Mouse (Mus musculus): ENCODE data around the gene Golim4. TPM values are rescaled to one million over a fixed set of nuclear protein-coding genes. Genes with fewer than 3 reads are reported as not detected.
A peak's percentile ranks its signal among the peaks of the same experiment; 100 is the strongest.

Gene Golim4
- total and polyA plus RNA-seq, 3 experiments = 4.3 to 12.6 (median 5.1) TPM

GRCm38 (mm10) chr3:75868886-75869285 lies 87.9 kb downstream of the Golim4 start:
- TF ChIP-seq CTCF (IDR thresholded peaks at IDR 0.05; ENCODE audit: low read depth, low read length) (no peak), TAL1 (conservative IDR thresholded peaks at IDR 0.05; ENCODE audit: low read depth, low read length) (no peak)
- Histone ChIP-seq H3K9me3 (replicated peaks) (no peaks in the 10 kb centered on the region), H3K4me1 (ENCODE audit: insufficient read depth, low read depth, low read length) (no peaks in the 10 kb centered on the region), H3K4me3 (ENCODE audit: low read depth, low read length) (no peak overlapping the region), H3K27me3 (ENCODE audit: insufficient read depth, low read length) (no peaks in the 10 kb centered on the region), H3K36me3 (replicated peaks) (no peaks in the 10 kb centered on the region)
- ATAC-seq (ENCODE audit: extremely low read depth, insufficient number of reproducible peaks, low FRiP score, poor library complexity, severe bottlenecking) (no peak), DNase-seq (ENCODE audit: low spot score) (no peak)

DNA sequence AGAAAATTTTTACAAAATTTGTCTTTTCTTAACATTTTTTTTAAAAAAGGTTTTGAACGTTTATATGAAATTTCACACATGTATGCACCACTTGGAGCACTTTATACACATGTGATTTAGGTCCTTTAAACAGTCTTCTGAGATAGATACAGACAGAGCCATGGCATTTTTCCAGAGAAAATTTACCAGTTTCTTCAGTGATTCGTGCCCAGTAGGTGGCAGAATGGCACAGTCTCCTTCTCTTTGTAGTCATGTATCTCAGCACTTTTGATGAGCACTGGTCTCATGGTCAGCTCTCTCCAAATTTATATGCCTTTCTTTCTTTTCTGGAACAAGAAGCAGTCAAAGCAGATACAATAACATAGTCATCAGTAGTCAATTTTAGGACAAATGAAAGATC lies 92.5 kb downstream of the Golim4 start:
- ATAC-seq (ENCODE audit: extremely low read depth, insufficient number of reproducible peaks, low FRiP score, poor library complexity, severe bottlenecking) (no peak), DNase-seq (ENCODE audit: low spot score) (no peak)
- Histone ChIP-seq H3K4me1 (ENCODE audit: insufficient read depth, low read depth, low read length) (no peaks in the 10 kb centered on the region), H3K36me3 (replicated peaks) (no peaks in the 10 kb centered on the region), H3K9me3 (replicated peaks) (no peaks in the 10 kb centered on the region), H3K4me3 (ENCODE audit: low read depth, low read length) (no peak overlapping the region), H3K27me3 (ENCODE audit: insufficient read depth, low read length) (no peaks in the 10 kb centered on the region)
- no peak for TF ChIP-seq GATA2 (IDR thresholded peaks at IDR 0.05; ENCODE audit: borderline replicate concordance, low read depth, low read length)
- no peak for TF ChIP-seq TAL1 (conservative IDR thresholded peaks at IDR 0.05; ENCODE audit: low read depth, low read length)
- TF ChIP-seq POLR2AphosphoS5 (IDR thresholded peaks at IDR 0.05; ENCODE audit: insufficient replicate concordance, low read depth, low read length) = no peak
- TF ChIP-seq CTCF (IDR thresholded peaks at IDR 0.05; ENCODE audit: low read depth, low read length) = no peak
- TF ChIP-seq GATA1 (IDR thresholded peaks at IDR 0.05; ENCODE audit: borderline replicate concordance, low read length) = no peak

DNA sequence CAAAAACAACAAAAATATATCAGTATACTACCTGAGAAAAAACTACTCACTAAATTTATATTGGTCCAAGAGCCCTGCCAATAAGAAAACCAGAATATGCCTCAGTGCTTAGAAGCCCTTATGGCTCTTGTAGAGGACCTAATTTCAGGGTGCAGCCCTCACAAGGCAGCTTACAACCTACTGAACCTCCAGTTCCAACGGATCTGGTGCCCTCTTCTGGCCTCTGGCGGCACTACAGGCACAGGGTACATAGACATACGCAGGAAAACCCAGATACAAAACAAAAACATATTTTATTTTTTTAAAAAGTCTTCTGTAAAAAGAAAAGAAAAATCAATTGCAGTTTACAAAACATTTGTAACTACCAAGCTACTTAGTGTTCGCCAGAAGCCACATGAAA lies 95.1 kb downstream of the Golim4 start:
- Histone ChIP-seq H3K9me3 (replicated peaks) (no peaks in the 10 kb centered on the region), H3K4me1 (ENCODE audit: insufficient read depth, low read depth, low read length) (no peaks in the 10 kb centered on the region), H3K27me3 (ENCODE audit: insufficient read depth, low read length) (no peaks in the 10 kb centered on the region), H3K4me3 (ENCODE audit: low read depth, low read length) (no peak overlapping the region), H3K36me3 (replicated peaks) (no peaks in the 10 kb centered on the region)
- DNase-seq (ENCODE audit: low spot score) = no peak
- peak; percentile 45 for TF ChIP-seq CTCF (IDR thresholded peaks at IDR 0.05; ENCODE audit: low read depth, low read length)
- no peak for TF ChIP-seq GATA1 (IDR thresholded peaks at IDR 0.05; ENCODE audit: borderline replicate concordance, low read length)
- ATAC-seq (ENCODE audit: extremely low read depth, insufficient number of reproducible peaks, low FRiP score, poor library complexity, severe bottlenecking) = peak; percentile 40; the same call in 1 of the 2 replicates

DNA sequence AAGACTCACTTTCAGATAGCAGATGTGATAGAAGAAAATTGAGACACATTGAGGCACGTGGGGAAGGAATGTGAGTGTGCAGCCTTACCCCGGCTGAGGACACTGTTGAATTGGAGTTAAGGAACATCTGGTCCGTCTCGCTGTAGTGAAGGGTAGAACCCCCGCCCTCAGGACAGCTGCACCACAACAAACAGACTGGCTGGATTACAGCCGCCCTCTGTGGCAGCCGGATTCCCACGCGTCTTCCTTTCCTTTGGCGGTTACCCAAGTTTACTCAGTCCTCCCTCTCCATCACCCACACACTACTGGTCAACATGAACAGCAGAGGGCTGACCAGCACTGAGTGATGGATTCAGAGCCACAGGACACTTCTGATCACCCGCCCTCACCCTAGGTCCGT lies 96.0 kb downstream of the Golim4 start:
- no peaks in the 10 kb centered on the region for H3K9me3 ChIP-seq (replicated peaks)
- ATAC-seq (ENCODE audit: extremely low read depth, insufficient number of reproducible peaks, low FRiP score, poor library complexity, severe bottlenecking) (no peak), DNase-seq (ENCODE audit: low spot score) (no peak)
- no peaks in the 10 kb centered on the region for H3K36me3 ChIP-seq (replicated peaks)
- no peaks in the 10 kb centered on the region for H3K27me3 ChIP-seq (ENCODE audit: insufficient read depth, low read length)
- no peak overlapping the region for H3K4me3 ChIP-seq (ENCODE audit: low read depth, low read length)
- TF ChIP-seq GATA1 (IDR thresholded peaks at IDR 0.05; ENCODE audit: borderline replicate concordance, low read length) (no peak), CTCF (IDR thresholded peaks at IDR 0.05; ENCODE audit: low read depth, low read length) (no peak), TAL1 (conservative IDR thresholded peaks at IDR 0.05; ENCODE audit: low read depth, low read length) (no peak), POLR2AphosphoS5 (IDR thresholded peaks at IDR 0.05; ENCODE audit: insufficient replicate concordance, low read depth, low read length) (no peak), GATA2 (IDR thresholded peaks at IDR 0.05; ENCODE audit: borderline replicate concordance, low read depth, low read length) (no peak)
- no peaks in the 10 kb centered on the region for H3K4me1 ChIP-seq (ENCODE audit: insufficient read depth, low read depth, low read length)

DNA sequence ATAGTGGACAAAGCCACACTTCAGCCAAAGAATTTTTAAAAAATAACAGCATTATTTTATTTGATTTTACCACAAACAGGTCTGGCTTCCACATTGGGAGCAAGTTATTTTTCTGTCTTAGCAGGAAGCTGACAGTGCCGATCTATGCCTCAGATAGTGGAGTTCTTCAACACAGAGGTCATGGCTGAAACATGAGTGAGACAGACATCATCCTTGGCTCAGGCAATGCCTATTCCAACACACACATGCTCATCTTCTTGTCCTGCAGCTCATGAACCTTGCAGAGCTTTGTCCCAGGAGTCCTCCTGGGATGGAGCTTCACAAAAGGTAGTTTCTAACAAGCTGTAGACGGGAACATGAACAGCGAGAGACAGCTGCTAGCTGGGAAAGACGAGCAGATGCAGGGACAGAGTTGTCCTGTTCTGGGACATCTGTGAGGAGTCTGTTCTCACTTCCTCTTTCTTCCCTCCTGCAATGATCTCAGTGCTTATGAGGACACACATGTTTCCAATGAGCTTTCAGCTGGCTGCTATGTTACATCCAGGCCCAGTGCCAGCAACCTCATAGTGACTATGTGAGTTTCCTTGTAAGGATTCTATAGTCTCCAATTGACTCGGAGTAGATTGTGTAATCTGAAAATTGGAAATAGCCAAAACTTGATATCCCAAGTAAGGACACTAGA lies 121.3 kb downstream of the Golim4 start:
- TF ChIP-seq TAL1 (conservative IDR thresholded peaks at IDR 0.05; ENCODE audit: low read depth, low read length) (no peak), GATA1 (IDR thresholded peaks at IDR 0.05; ENCODE audit: borderline replicate concordance, low read length) (no peak), CTCF (IDR thresholded peaks at IDR 0.05; ENCODE audit: low read depth, low read length) (no peak), GATA2 (IDR thresholded peaks at IDR 0.05; ENCODE audit: borderline replicate concordance, low read depth, low read length) (no peak), POLR2AphosphoS5 (IDR thresholded peaks at IDR 0.05; ENCODE audit: insufficient replicate concordance, low read depth, low read length) (no peak)
- DNase-seq (ENCODE audit: low spot score) (no peak), ATAC-seq (ENCODE audit: extremely low read depth, insufficient number of reproducible peaks, low FRiP score, poor library complexity, severe bottlenecking) (no peak)
- no peak overlapping the region for H3K4me3 ChIP-seq (ENCODE audit: low read depth, low read length)
- H3K36me3 ChIP-seq (replicated peaks) = no peaks in the 10 kb centered on the region
- H3K4me1 ChIP-seq (ENCODE audit: insufficient read depth, low read depth, low read length) = no peaks in the 10 kb centered on the region
- no peaks in the 10 kb centered on the region for H3K27me3 ChIP-seq (ENCODE audit: insufficient read depth, low read length)
- H3K9me3 ChIP-seq (replicated peaks) = no peaks in the 10 kb centered on the region

- no peak for TF ChIP-seq TAL1 (conservative IDR thresholded peaks at IDR 0.05; ENCODE audit: low read depth, low read length)
- TF ChIP-seq POLR2AphosphoS5 (IDR thresholded peaks at IDR 0.05; ENCODE audit: insufficient replicate concordance, low read depth, low read length) = no peak
- no peak for TF ChIP-seq CTCF (IDR thresholded peaks at IDR 0.05; ENCODE audit: low read depth, low read length)
- TF ChIP-seq GATA1 (IDR thresholded peaks at IDR 0.05; ENCODE audit: borderline replicate concordance, low read length) = no peak
- TF ChIP-seq GATA2 (IDR thresholded peaks at IDR 0.05; ENCODE audit: borderline replicate concordance, low read depth, low read length) = no peak
- no peak for ATAC-seq (ENCODE audit: extremely low read depth, insufficient number of reproducible peaks, low FRiP score, poor library complexity, severe bottlenecking)
- Histone ChIP-seq H3K4me1 (ENCODE audit: insufficient read depth, low read depth, low read length) (no peaks in the 10 kb centered on the region), H3K4me3 (ENCODE audit: low read depth, low read length) (no peak overlapping the region), H3K9me3 (replicated peaks) (no peaks in the 10 kb centered on the region), H3K27me3 (ENCODE audit: insufficient read depth, low read length) (no peaks in the 10 kb centered on the region), H3K36me3 (replicated peaks) (no peaks in the 10 kb centered on the region)
- no peak for DNase-seq (ENCODE audit: low spot score)
These were observed 121.9 kb downstream of the Golim4 start for GRCm38 (mm10) chr3:75834827-75835226.

Other genes starting within 250 kb of the Golim4 start
- not detected in 2 replicates for gene Gm29133, start 208.8 kb downstream of the Golim4 start, total RNA-seq (2014; fragmentation: Nextera tagmentation)
- gene Gm29133, start 208.8 kb downstream of the Golim4 start, total RNA-seq (2017) = not detected in 2 replicates
- not detected in 2 replicates for gene Gm29133, start 208.8 kb downstream of the Golim4 start, polyA plus RNA-seq (2012)
- gene Fstl5, start 117.3 kb upstream of the Golim4 start, total RNA-seq (2014; fragmentation: Nextera tagmentation) = not detected in 2 replicates
- 0.16 and 0.17 TPM in 2 replicates for gene Fstl5, start 117.3 kb upstream of the Golim4 start, total RNA-seq (2017)
- not detected in 2 replicates for gene Fstl5, start 117.3 kb upstream of the Golim4 start, polyA plus RNA-seq (2012)

Data from G1E (cell line).